Mouse (Mus musculus) Muller cell, postnatal 12 days (primary cell): ENCODE measurements around the gene Rfc5.

Experiments used
- DNase-seq: peaks from one replicate; pipeline ENCODE4 v3.0.0-alpha.2; 2015; ENCODE audit errors: inconsistent ontology term

The Rfc5 gene

DNA sequence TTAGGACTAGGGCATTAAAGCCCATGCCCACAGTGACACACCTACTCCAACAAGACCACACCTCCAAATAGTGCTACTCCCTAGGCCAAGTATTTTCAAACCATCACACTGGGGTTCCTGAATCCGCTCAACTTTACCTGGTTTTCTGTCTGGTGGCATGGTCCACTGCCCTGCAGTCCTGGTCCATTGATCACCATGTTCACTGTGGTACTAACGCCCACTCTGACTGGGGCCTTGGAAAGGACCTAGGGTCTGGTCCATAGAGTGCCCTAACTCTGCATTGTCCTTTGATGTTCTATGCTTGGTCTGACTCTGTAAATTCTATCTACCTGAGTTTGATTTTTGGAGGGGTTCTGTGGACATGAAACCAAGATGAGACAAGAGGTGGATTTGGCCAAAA lies 41.0 kb downstream of the Rfc5 start:
- DNase-seq, result no peak

DNA sequence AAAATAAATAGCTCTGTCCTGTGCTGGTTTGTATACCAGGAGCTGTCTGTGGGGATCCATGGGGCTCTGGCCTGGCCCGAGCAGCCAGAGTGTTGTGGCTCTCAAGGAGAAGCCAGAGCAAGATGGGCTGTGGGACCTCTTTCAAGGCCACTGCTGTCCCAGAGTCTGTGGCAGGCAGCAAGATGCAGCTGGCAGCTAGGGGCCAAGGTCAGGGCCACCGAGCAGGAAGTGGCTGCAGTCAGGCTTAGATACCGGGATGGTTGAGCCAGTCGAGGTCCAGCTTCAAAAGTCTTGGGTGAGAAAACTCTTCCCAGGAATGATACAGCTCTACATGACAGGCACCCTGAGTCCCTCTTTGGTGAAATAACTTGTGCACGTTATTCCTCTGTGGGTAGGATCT lies 41.8 kb downstream of the Rfc5 start:
- no peak for DNase-seq

DNA sequence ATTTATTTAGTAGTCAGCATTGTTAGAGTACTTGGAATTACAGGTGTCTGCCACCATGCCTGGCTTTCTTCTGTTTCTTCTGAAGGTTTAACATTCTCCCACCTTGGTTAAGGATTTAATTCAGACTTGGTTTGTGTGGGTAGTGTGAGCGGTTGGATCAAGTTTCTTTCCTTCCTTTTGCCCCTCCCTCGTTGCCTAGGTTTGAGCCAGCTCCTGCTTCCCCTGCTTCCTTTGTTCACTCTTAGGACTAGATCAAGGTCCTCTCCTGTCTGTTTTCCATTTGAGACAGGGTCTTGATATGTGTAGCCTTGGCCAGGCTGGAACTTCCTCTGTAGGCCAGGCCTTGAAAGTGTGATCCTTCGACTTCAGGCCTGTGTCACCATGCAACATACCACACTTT lies 42.6 kb downstream of the Rfc5 start:
- DNase-seq, result no peak

DNA sequence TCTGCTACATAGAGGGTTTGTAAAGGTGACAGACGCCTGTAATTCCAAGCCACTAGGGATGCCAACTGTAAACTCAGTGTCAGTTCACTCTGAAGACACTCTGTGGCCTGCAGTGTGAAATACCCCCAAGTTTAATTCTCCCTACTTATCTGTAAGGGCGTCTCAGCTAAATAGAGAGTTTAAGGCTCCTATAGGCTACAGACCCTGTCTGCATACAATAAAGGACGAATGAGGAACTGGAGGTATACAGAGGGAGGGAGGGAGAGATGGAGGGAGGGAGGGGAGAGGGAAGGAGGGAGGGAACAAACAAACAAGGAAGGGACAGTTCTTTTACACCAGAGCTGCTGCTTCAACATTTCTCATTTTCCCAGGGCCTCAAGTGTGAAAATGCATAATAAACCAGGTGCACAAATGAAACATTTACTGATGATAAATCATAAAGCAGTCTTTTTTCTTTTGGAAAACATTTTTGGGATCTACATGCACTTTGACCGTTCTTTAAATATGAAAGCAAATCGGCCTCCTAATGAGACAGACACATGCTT lies 43.3 kb downstream of the Rfc5 start:
- DNase-seq, result no peak

DNA sequence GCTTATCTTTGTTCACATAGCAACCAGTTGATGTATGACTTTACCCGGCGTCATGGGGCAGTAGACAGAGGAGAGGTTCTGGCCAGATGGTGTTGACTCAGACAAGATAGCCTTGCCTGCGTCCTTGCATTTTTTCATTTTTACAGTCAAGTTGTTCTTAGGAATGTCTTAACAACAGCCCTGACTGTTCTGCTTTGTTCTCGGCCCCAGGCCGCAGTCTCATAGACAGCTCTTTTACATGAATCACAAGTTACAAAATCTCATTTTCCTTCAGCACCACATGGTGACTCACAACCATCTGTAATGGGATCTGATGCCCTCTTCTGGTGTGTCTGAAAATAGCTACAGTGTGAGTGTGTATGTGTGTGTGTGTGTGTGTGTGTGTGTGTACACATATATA lies 44.4 kb downstream of the Rfc5 start:
- peak; percentile 33 for DNase-seq

DNA sequence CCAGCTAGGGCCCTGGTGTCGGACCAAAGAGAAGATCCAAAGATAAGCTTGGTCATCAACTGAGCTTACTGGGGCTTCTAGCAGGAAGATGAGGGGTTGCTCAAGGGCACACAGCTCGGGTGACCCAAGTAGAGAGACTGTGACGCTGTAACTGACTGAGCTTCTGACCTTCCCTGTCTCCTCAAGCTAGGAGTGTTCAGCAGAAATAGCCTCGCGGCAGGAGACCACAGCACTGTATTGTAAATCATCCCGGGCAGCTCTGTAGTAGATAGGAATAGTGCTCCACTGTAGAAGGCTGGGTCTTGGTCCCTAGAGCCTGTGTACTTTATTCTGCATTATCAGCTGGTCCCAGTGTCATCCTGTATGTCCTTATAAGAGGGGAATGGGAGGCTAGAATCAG lies 47.0 kb downstream of the Rfc5 start:
- DNase-seq, result no peak

DNA sequence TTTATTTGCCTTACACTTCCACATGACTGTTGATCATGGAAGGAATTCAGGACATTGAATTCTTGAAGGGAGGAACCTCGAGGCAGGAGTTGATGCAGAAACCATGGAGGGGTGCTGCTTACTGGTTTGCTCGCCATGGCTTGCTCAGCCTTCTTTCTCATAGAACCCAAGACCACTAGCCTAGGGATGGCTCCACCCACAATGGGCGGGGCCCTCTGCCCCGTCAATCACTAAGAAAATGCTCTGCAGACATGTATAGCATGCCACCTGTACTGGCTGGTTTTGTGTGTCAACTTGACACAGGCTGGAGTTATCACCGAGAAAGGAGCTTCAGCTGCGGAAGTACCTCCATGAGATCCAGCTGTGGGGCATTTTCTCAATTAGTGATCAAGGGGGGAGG lies 48.8 kb downstream of the Rfc5 start:
- no peak for DNase-seq

DNA sequence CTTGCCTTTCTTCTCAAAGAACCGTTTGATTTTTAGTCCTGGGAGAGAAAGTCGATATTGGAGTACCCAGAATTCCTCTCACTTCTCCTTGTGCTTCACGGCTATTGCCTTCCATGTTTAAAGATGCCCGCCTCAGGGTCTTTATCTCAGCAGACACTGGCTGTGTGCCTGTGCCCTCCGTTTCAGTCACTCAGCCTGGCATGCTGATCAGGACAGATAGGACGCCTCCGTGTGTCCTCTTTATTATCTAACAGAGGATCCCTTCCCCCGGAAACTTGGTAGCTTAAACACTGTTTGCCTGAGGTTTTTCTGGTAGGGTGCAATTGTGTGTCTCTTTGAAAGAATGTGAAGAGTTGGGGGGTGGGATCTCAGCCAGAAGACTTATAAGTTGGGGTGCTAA lies 50.3 kb downstream of the Rfc5 start:
- no peak for DNase-seq

DNA sequence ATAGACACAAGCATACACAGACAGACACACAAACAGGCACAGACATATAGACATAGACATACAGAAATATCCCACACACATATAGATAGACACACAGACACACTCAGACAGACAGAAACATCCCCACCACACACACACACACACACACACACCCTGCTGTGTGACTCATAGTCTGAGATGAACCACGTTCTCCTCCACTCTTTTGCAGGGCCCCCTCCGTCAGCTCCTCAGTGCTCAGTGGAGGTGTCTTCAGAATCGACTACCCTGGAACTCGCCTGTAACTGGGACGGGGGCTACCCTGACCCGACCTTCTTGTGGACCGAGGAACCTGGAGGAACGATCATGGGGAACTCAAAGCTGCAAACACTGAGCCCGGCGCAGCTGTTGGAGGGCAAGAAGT lies 50.8 kb downstream of the Rfc5 start:
- no peak for DNase-seq

DNA sequence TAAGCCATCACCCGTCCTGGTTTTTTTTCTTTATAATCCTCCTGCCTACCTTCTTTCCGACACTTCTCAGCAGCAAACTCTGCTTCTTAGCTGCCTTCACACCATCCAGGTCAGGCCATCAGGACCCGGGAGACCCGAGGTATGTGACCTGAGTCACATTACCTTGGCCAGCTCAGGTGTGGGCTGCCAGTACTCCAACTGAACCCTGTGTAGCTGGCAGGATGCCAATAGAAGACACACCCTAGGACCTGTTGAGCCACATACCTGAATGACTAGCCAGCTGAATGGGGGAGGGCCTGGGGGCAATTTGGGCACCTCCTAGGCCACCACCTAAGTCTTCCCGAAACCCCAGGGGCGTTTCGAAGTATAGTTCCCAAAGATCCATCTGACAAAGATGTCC lies 58.4 kb downstream of the Rfc5 start:
- no peak for DNase-seq
